Mouse (Mus musculus): Measurements from ENCODE around the gene Gm17581.

DNA sequence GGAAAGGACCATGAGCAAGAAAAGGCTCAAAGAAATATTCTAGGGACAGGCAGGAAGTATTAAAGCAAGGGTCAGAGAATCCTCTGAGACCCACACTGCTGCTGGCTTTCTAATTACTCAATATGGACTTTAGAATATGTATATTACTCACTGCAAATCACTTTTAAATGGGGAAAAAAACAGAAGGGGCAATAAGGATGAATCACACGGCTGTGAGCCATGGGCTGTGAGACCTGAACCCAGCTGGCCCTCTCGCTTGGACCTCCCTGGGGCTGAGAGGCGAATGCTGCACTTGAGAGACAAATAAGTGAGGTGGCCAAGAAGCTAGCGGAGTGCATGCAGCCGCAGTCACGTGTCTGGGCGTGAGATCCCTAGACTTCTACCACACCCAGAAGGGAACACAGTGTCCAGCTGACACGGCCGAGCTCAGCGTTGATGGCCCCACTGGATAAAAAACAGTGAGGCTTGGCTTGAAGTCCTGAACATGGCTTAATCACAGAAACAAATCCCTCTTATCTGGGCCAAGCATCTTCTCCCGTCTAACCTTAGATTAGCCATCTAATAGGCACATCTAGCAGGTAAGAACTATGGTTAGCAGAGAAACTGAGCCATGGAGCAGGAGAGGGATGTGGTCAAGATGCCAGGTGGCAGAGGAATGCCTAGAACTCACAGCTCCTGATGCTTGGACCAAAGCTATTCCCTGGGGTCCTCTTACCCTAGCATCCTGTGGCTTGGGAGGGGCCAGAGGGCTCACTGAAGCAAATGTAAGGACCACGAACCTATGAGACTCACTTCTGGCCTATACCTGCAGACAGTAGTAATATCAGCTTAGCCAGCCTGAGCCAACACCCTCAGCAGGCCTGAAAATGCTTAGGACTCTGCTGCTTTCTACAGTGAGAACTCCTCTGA, 18.3 kb downstream of the Gm17581 start:
- TF ChIP-seq CTCF (IDR thresholded peaks at IDR 0.05; ENCODE audit: low read depth) (no peak), EP300 (IDR thresholded peaks at IDR 0.05; ENCODE audit: low read depth) (no peak)

Data from heart, postnatal 0 days (tissue).